In the genomic region with DNA sequence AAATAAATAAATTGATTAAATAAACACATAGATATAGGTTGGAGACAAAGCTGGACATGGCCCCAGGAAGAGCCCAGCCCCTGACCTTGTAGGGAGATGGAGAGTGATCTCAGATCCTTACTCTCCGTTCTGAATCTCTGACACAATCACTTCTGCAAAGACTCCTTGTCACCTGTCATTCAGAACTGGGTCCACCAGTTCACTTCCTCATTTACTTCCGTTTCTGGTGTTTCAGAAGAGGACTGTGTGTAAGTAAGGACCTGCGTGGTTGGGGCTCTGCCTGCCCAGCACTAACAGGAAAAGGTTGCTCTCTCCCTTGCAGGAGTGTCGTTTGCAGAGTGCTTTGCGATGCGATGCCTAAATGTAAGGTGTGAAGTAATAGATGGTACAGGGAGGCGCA, we compare ENCODE assay signal across 12 mouse cellular contexts. TPM values are rescaled to one million over a fixed set of nuclear protein-coding genes. Genes with fewer than 3 reads are reported as not detected.
DNase-seq lines count a peak whose midpoint lies in the region; ATAC-seq and TF ChIP-seq lines count a peak whose summit lies in the region.
"Had no signal": no experiment of that assay in that cellular context is flagged by ENCODE, and none has a peak within 500 bp of the region (broad histone marks: within the 10 kb centered on the region; RNA-seq: fewer than 3 reads in every experiment).

No protein-coding gene starts in this region.

- H3K36me3 ChIP-seq in forebrain, embryonic 12.5 days (replicated peaks) = 0 out of 2 replicates have a peak, but pooled peaks cover 5% of the 10 kb centered on the region
- no peaks in the 10 kb centered on the region for H3K36me3 ChIP-seq in forebrain, embryonic 15.5 days
- H3K36me3 ChIP-seq in spleen, adult 2 months (ENCODE audit: control insufficient read depth, insufficient read depth, low read length) = no peaks in the 10 kb centered on the region
- H3K36me3 ChIP-seq in limb, embryonic 12.5 days = peaks cover 27% of the 10 kb centered on the region
- H3K36me3 ChIP-seq in splenic B cell, adult 2 months (ENCODE audit: control insufficient read depth, insufficient read depth, low read length, poor library complexity, severe bottlenecking) = no peaks in the 10 kb centered on the region; the same call in 1 of the 2 replicates
- H3K36me3 ChIP-seq in hindbrain, embryonic 12.5 days = no peaks in the 10 kb centered on the region
- H3K36me3 ChIP-seq: midbrain, embryonic 13.5 days had no signal

- H3K27me3 ChIP-seq in forebrain, embryonic 12.5 days = no peaks in the 10 kb centered on the region
- H3K27me3 ChIP-seq in forebrain, embryonic 15.5 days = no peaks in the 10 kb centered on the region
- 0 out of 2 replicates have a peak, but pooled peaks cover 5% of the 10 kb centered on the region for H3K27me3 ChIP-seq in spleen, adult 2 months (ENCODE audit: control insufficient read depth, insufficient read depth, low read length)
- H3K27me3 ChIP-seq in limb, embryonic 12.5 days = no peaks in the 10 kb centered on the region
- no peaks in the 10 kb centered on the region for H3K27me3 ChIP-seq in splenic B cell, adult 2 months (ENCODE audit: control insufficient read depth, insufficient read depth, low read length, poor library complexity, severe bottlenecking)
- H3K27me3 ChIP-seq in hindbrain, embryonic 12.5 days = peaks cover 4% of the 10 kb centered on the region; the same call in 1 of the 2 replicates
- H3K27me3 ChIP-seq: midbrain, embryonic 13.5 days had no signal

- TF ChIP-seq CTCF in spleen, adult 2 months (IDR thresholded peaks at IDR 0.05; ENCODE audit: extremely low read depth, insufficient read depth, insufficient read length, insufficient replicate concordance) = no peak

- no peak for TF ChIP-seq POLR2A in spleen, adult 2 months (IDR thresholded peaks at IDR 0.05; ENCODE audit: low read depth, low read length)

- no peak for ATAC-seq in forebrain, embryonic 12.5 days (ENCODE audit: low FRiP score)
- no peak for ATAC-seq in forebrain, embryonic 15.5 days (replicated peaks)
- no peak for ATAC-seq in limb, embryonic 12.5 days (ENCODE audit: insufficient number of reproducible peaks, insufficient read depth, low FRiP score, low TSS enrichment, low read depth)
- no peak for ATAC-seq in hindbrain, embryonic 12.5 days (ENCODE audit: low FRiP score)
- ATAC-seq: midbrain, embryonic 13.5 days had no signal

- H3K9ac ChIP-seq in forebrain, embryonic 12.5 days = no peak overlapping the region
- no peak overlapping the region for H3K9ac ChIP-seq in forebrain, embryonic 15.5 days (replicated peaks)
- no peak overlapping the region for H3K9ac ChIP-seq in limb, embryonic 12.5 days (replicated peaks)
- no peak overlapping the region for H3K9ac ChIP-seq in hindbrain, embryonic 12.5 days
- H3K9ac ChIP-seq: midbrain, embryonic 13.5 days had no signal

- H3K9me3 ChIP-seq in forebrain, embryonic 12.5 days = no peaks in the 10 kb centered on the region
- no peaks in the 10 kb centered on the region for H3K9me3 ChIP-seq in forebrain, embryonic 15.5 days
- H3K9me3 ChIP-seq in limb, embryonic 12.5 days = no peaks in the 10 kb centered on the region
- no peaks in the 10 kb centered on the region for H3K9me3 ChIP-seq in hindbrain, embryonic 12.5 days (replicated peaks)
- H3K9me3 ChIP-seq: midbrain, embryonic 13.5 days had no signal

- 65% methylated on average over 7 of the region's 7 CpGs for WGBS in forebrain, embryonic 12.5 days
- WGBS in forebrain, embryonic 15.5 days = 46% methylated on average over 7 of the region's 7 CpGs
- WGBS in spleen, adult 2 months = 13% methylated on average over 7 of the region's 7 CpGs
- 55% methylated on average over 7 of the region's 7 CpGs for WGBS in limb, embryonic 12.5 days
- 75% methylated on average over 7 of the region's 7 CpGs for WGBS in hindbrain, embryonic 12.5 days

- H3K4me1 ChIP-seq in forebrain, embryonic 12.5 days = peaks cover 64% of the 10 kb centered on the region
- peaks cover 54% of the 10 kb centered on the region for H3K4me1 ChIP-seq in forebrain, embryonic 15.5 days
- H3K4me1 ChIP-seq in spleen, adult 2 months (ENCODE audit: control insufficient read depth, insufficient read depth, insufficient read length) = peaks cover 9% of the 10 kb centered on the region
- H3K4me1 ChIP-seq in limb, embryonic 12.5 days (replicated peaks) = peaks cover 41% of the 10 kb centered on the region
- peaks cover 32% of the 10 kb centered on the region for H3K4me1 ChIP-seq in hindbrain, embryonic 12.5 days

- peak; percentile 51 to 53 for DNase-seq in spleen, adult 2 months (ENCODE audit: low read depth in 1 of 2, low spot score in 2 of 2)
- no peak for DNase-seq in spleen, adult 12 weeks (ENCODE audit: low spot score)
- DNase-seq in splenic B cell, adult 2 months (ENCODE audit: low read depth, low spot score) = peak; percentile 84
- DNase-seq in frontal cortex, postnatal 25 days (ENCODE audit: low spot score in 2 of 2) = no peak
- DNase-seq: cerebellum, adult 11-12 months; gastrocnemius, postnatal 36 days; kidney, postnatal 10 days had no signal

- no peak overlapping the region for H3K4me3 ChIP-seq in forebrain, embryonic 12.5 days (replicated peaks)
- H3K4me3 ChIP-seq in forebrain, embryonic 15.5 days = no peak overlapping the region
- H3K4me3 ChIP-seq in spleen, adult 2 months (ENCODE audit: extremely low read depth, insufficient read depth, insufficient read length) = no peak overlapping the region
- H3K4me3 ChIP-seq in limb, embryonic 12.5 days (replicated peaks) = no peak overlapping the region
- no peak overlapping the region for H3K4me3 ChIP-seq in hindbrain, embryonic 12.5 days
- H3K4me3 ChIP-seq: midbrain, embryonic 13.5 days had no signal

- H3K27ac ChIP-seq in forebrain, embryonic 12.5 days = 0 out of 2 replicates have a peak overlapping the region, but pooled peaks have one; percentile 31
- H3K27ac ChIP-seq in forebrain, embryonic 15.5 days (replicated peaks) = no peak overlapping the region; the same call in 1 of the 2 replicates
- no peak overlapping the region for H3K27ac ChIP-seq in spleen, adult 2 months (ENCODE audit: insufficient read depth, low read length)
- H3K27ac ChIP-seq in limb, embryonic 12.5 days = peak overlapping the region; percentile 85; the same call in 1 of the 2 replicates
- no peak overlapping the region for H3K27ac ChIP-seq in hindbrain, embryonic 12.5 days
- H3K27ac ChIP-seq: midbrain, embryonic 13.5 days had no signal

- 0 out of 2 replicates have a peak overlapping the region, but pooled peaks have one; percentile 6 for H3K4me2 ChIP-seq in forebrain, embryonic 12.5 days
- no peak overlapping the region for H3K4me2 ChIP-seq in forebrain, embryonic 15.5 days (replicated peaks)
- peak overlapping the region; percentile 65 for H3K4me2 ChIP-seq in limb, embryonic 12.5 days
- H3K4me2 ChIP-seq in hindbrain, embryonic 12.5 days (replicated peaks) = no peak overlapping the region
- H3K4me2 ChIP-seq: midbrain, embryonic 13.5 days had no signal

RNA-seq across cellular contexts. Expression of a gene that starts 3.0 kb away (rescaled TPM):
- 125 and 132 TPM in 2 replicates for polyA plus RNA-seq in forebrain, embryonic 12.5 days (2016; fragmentation: Nextera tagmentation; extraction: Ambion mirVana)
- polyA plus RNA-seq in forebrain, embryonic 15.5 days (2015; fragmentation: Nextera tagmentation; extraction: Ambion mirVana) = 90.0 and 110 TPM in 2 replicates
- polyA plus RNA-seq in spleen, adult 2 months (2012; rRNA removed) = 9.4 and 10.0 TPM in 2 replicates
- 140 and 159 TPM in 2 replicates for polyA plus RNA-seq in limb, embryonic 12.5 days (2016; fragmentation: Nextera tagmentation; extraction: Ambion mirVana)
- polyA plus RNA-seq in hindbrain, embryonic 12.5 days (2016; fragmentation: Nextera tagmentation; extraction: Ambion mirVana) = 85.7 and 94.8 TPM in 2 replicates

Comparison
In these comparisons a context has a peak if more than half of its experiments do, and no peak if none do; other contexts are left out.
1. H3K27ac ChIP-seq: peak in forebrain, embryonic 12.5 days (single experiment) and limb, embryonic 12.5 days (single experiment); none in forebrain, embryonic 15.5 days (single experiment), spleen, adult 2 months (single experiment) and hindbrain, embryonic 12.5 days (single experiment).
2. H3K4me2 ChIP-seq: peak in forebrain, embryonic 12.5 days (single experiment) and limb, embryonic 12.5 days (single experiment); none in forebrain, embryonic 15.5 days (single experiment) and hindbrain, embryonic 12.5 days (single experiment).
3. DNase-seq: peak in spleen, adult 2 months (2 of 2) and splenic B cell, adult 2 months (single experiment); none in spleen, adult 12 weeks (single experiment) and frontal cortex, postnatal 25 days (0 of 2).